Mouse (Mus musculus): ENCODE measurements around the gene Gm17490.
A peak's percentile ranks its signal among the peaks of the same experiment; 100 is the strongest.
"Not testable (repeated sequence)": the region's sequence is repeated elsewhere in the genome, so short reads cannot be mapped to it uniquely, and the experiment has no call there.

Gene Gm17490

DNA sequence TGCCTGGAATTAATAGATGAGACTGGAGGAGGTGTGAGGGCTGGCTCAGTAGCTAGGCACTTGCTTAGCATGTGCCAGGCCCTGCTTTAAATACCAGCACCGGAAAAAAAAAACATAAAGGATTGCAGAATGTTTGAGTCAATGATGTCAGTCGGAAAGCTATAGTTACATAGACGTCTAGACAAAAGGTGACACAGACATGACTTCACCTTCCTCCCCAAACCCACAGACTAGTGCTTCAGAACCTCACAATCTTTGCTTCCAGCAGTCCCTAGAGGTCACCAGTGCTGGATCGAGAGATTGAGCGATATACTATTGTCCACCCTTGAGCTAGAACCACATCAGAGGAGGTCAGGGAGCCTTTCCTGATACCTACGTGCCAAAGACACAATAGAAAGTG, 9.0 kb upstream of the Gm17490 start:
- no peak for DNase-seq (ENCODE audit: low spot score)

GRCm38 (mm10) chr2:11623726-11624125, 2.3 kb downstream of the Gm17490 start:
- DNase-seq (ENCODE audit: low spot score), result no peak

DNA sequence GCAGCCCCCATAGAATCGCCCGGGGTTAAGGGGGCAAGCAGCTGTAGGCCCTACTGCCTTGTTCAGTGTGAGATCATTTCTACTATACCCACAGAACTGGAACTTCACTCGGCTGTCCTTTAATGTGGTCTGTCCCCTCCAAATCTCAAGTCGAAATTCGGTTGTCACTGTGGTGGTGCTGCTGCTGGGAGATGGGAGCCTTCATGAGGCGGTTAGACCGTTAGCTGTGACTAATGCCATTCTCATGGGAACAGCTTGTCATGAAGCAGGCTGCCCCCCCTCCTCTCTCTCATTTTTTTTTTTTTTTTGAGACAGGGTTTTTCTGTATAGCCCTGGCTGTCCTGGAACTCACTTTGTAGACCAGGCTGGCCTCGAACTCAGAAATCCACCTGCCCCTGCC, 2.9 kb downstream of the Gm17490 start:
- DNase-seq (ENCODE audit: low spot score), result no peak

- DNase-seq (ENCODE audit: low spot score), result no peak
Measured at GRCm38 (mm10) chr2:11619598-11619997, 6.5 kb downstream of the Gm17490 start.

DNA sequence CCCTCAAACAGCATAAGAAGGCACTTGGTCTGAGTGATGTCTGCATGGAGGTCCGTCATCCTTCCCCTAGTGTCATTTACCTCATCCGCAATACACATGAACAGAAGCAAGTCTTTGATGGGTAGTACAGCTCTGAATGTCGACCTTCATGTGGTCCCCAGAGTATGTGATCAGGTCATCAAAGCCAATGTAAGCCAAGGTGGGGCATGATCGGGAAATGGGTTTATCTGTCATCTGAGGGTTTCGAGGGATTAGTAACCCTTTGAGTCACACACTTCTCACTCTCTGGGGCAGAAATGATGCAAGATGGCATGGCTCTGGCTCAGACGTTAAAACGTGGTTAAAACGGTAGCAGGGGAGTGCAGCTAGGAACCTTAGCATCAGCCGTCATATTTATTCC, 9.2 kb downstream of the Gm17490 start:
- no peak for DNase-seq (ENCODE audit: low spot score)

- not testable (repeated sequence) for DNase-seq (ENCODE audit: low spot score)
Measured at GRCm38 (mm10) chr2:11612939-11613338, 13.1 kb downstream of the Gm17490 start.

DNA sequence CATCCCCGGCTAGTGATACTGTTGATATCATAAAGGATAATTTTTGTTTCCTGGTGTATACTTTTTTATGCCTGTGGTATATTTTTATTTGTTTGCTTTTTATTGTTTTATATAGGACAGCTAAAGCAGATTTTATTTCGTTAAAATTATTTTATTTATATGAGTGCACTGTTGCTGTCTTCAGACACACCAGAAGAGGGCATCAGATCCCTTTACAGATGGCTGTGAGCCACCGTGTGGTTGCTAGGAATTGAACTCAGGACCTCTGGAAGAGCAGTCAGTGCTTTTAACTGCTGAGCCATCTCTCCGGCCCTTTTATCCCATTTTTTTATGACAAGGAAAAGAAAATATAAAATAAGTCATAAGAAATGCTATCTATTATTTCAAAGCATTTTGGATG, 19.3 kb downstream of the Gm17490 start:
- not testable (repeated sequence) for DNase-seq (ENCODE audit: low spot score)

- no peak for DNase-seq (ENCODE audit: low spot score)
Measured at GRCm38 (mm10) chr2:11604911-11605310, 21.2 kb downstream of the Gm17490 start.

DNA sequence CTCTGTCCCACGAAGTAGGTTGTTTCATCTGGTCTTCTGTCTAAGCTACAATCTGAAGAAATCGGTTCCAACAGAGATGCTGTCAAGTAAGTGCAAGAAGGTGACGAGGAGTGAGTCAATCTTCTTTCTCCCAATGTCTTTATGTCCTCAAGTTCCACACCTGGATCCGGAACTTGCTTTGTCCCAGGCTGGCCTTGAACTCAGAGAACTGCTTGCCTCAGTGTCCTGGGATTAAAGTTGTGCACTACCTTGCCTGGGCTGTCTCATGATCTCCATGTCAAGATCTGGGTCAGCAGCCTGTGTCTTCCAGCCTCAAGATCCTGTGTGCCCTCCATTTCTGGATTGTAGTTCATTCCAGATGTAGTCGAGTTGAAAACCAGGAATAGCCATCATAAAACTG, 22.0 kb downstream of the Gm17490 start, which contains the start of gene Rbm17:
Gene Rbm17, minus strand, starts transcription at position 101 of the 400 bp plus-strand sequence.
- no peak for DNase-seq (ENCODE audit: low spot score)

GRCm38 (mm10) chr2:11602506-11603489, 23.3 kb downstream of the Gm17490 start:
- peak; percentile 88 for DNase-seq (ENCODE audit: low spot score)

- no peak for DNase-seq (ENCODE audit: low spot score)
Measured at GRCm38 (mm10) chr2:11601795-11602194, 24.3 kb downstream of the Gm17490 start.

DNA sequence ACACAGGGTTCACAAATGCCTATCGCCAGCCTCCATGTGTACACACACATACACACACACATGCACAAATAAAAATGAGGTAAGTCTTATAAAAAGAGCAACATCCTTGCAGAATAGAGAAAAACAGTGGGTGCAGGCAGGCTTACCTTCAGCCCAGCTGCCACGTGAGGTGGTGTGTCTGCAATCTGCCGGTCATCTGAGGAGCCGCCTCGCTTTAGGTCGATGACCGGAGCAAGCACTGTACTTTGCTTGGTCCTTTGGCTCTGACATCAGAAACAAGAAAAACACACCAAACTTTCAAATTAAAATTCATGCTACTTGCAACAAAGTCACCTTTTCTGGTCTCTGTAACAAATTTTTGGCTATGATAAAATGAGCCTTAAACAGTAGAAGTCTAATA, 28.2 kb downstream of the Gm17490 start:
- no peak for DNase-seq (ENCODE audit: low spot score)

GRCm38 (mm10) chr2:11596690-11597089, 29.4 kb downstream of the Gm17490 start:
- no peak for DNase-seq (ENCODE audit: low spot score)

DNA sequence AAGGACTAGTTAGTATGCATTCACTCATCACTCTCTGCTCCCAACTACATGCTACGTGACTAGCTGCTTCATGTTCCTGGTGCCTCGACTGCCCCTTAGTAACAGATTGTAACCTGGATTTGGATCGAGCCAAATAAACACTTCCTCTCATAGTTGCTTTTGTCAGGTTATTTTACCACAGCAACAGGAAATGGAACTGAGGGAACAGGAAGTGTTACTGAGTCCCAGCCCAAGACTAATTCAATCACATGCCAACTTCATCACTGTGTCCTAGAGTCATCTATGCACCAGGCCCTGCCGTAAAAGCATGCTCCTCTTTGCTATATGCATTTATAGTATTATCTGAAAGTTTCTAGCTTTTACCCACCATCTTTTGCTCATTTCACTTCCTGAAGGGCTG, 38.1 kb downstream of the Gm17490 start:
- DNase-seq (ENCODE audit: low spot score), result no peak

GRCm38 (mm10) chr2:11579399-11579798, 46.7 kb downstream of the Gm17490 start:
- no peak for DNase-seq (ENCODE audit: low spot score)

- no peak for DNase-seq (ENCODE audit: low spot score)
Measured at GRCm38 (mm10) chr2:11578187-11578586, 47.9 kb downstream of the Gm17490 start.
